Mouse (Mus musculus): Measurements from ENCODE around the gene Bend4.

DNA sequence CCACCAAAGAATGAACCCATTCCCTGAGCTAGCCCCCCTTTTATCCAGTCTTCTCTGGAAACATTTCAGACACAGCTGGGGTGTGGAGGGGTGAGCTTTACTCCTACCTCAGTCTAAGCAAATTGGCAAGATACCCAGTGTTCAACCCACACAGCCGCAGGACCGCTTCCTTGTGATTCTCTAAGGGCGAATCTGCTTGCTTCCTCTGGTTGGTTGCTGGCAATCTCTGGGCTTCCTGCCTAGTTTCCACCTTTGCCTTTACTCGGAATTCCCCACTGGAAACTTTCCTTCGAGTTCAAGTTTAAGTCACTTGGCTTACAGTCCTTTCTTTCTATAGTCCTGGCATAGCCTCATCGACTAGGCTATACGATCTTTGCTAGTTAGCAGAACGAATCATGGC, 12.5 kb upstream of the Bend4 start:
- TF ChIP-seq POLR2A (IDR thresholded peaks at IDR 0.05; ENCODE audit: extremely low read depth, insufficient read depth, low read length) = no peak
- TF ChIP-seq CTCF (IDR thresholded peaks at IDR 0.05; ENCODE audit: low read depth, low read length) = no peak
